Mouse (Mus musculus) MEL (cell line): ENCODE data around the gene Mtg2. TPM values are rescaled to one million over a fixed set of nuclear protein-coding genes. Genes with fewer than 3 reads are reported as not detected.
A peak's percentile ranks its signal among the peaks of the same experiment; 100 is the strongest.

Source experiments
- DNase-seq: peaks from one replicate; pipeline ENCODE4 v3.0.0; 2011; ENCODE audit warnings: low read depth, low spot score
- H3K27ac ChIP-seq: 2 replicates; pipeline ENCODE4 v1.5.1; 2012; ENCODE audit warnings: low read depth, mild to moderate bottlenecking, control low read depth, low read length, moderate library complexity; ENCODE audit not compliant: control insufficient read depth
- H3K27me3 ChIP-seq, 2 experiments: fragments of 150-350 bp in 1 of 2; sonication (generic) in 1 of 2; 2 replicates each; pipeline ENCODE4 v1.6.1; 2012; ENCODE audit warnings: low read length in 2 of 2, mild to moderate bottlenecking in 2 of 2, improper control_type of control experiment in 1 of 2, moderate library complexity in 1 of 2; ENCODE audit not compliant: insufficient read depth in 2 of 2, control insufficient read depth in 1 of 2
- H3K36me3 ChIP-seq, 2 experiments: 2 replicates each; pipeline ENCODE4 v1.6.1; 2012 to 2014; ENCODE audit warnings: low read length in 2 of 2, improper control_type of control experiment in 1 of 2, inconsistent platforms in 1 of 2, mild to moderate bottlenecking in 1 of 2; ENCODE audit not compliant: insufficient read depth in 2 of 2, control insufficient read depth in 1 of 2
- H3K4me1 ChIP-seq, 2 experiments: fragments of 150-350 bp in 1 of 2; sonication (generic) in 1 of 2; 2 replicates each; pipeline ENCODE4 v1.6.1; 2012; ENCODE audit warnings: low read length in 2 of 2, improper control_type of control experiment in 1 of 2, mild to moderate bottlenecking in 1 of 2; ENCODE audit not compliant: insufficient read depth in 2 of 2, control insufficient read depth in 1 of 2
- H3K4me3 ChIP-seq, 2 experiments: fragments of 150-350 bp in 1 of 2; sonication (generic) in 1 of 2; 2 replicates each; pipeline ENCODE4 v1.5.1; 2012; ENCODE audit warnings: low read depth in 2 of 2, low read length in 2 of 2, mild to moderate bottlenecking in 2 of 2, moderate library complexity in 2 of 2, control low read depth in 1 of 2, improper control_type of control experiment in 1 of 2; ENCODE audit not compliant: control insufficient read depth in 1 of 2, insufficient read depth in 1 of 2
- H3K79me2 ChIP-seq: 2 replicates; pipeline ENCODE4 v1.6.1; 2012; ENCODE audit warnings: mild to moderate bottlenecking, low read length, moderate library complexity; ENCODE audit not compliant: control insufficient read depth, poor library complexity, insufficient read depth
- H3K9ac ChIP-seq: 2 replicates; pipeline ENCODE4 v1.6.1; 2012; ENCODE audit warnings: low read depth, mild to moderate bottlenecking, control low read depth, low read length, moderate library complexity; ENCODE audit not compliant: control insufficient read depth, poor library complexity, severe bottlenecking
- H3K9me3 ChIP-seq: fragments of 150-350 bp; sonication (generic); replicated peaks from 2 replicates; pipeline ENCODE4 v1.6.1; 2012; ENCODE audit warnings: mild to moderate bottlenecking, low read length, improper control_type of control experiment, moderate library complexity; ENCODE audit not compliant: insufficient read depth
- CHD1 ChIP-seq: IDR thresholded peaks from 2 replicates; pipeline ENCODE4 v1.6.1; 2012; ENCODE audit warnings: low read depth, mild to moderate bottlenecking, inconsistent platforms, low read length, improper control_type of control experiment
- CTCF ChIP-seq, 3 experiments: IDR thresholded peaks in 2 of 3; conservative IDR thresholded peaks in 1 of 3; 2 replicates each; pipeline ENCODE4 v1.5.1; 2011 to 2012; ENCODE audit warnings: low read length in 3 of 3, low read depth in 2 of 3, mild to moderate bottlenecking in 2 of 3, improper control_type of control experiment in 1 of 3, inconsistent platforms in 1 of 3, mixed read lengths in 1 of 3, moderate library complexity in 1 of 3; ENCODE audit not compliant: control insufficient read depth in 1 of 3, insufficient read depth in 1 of 3, poor library complexity in 1 of 3, severe bottlenecking in 1 of 3
- ELF1 ChIP-seq: IDR thresholded peaks from 2 replicates; pipeline ENCODE4 v1.6.1; 2014; ENCODE audit warnings: low read depth, mild to moderate bottlenecking, inconsistent platforms, low read length, improper control_type of control experiment, moderate library complexity
- ETS1 ChIP-seq: IDR thresholded peaks from 2 replicates; pipeline ENCODE4 v1.6.1; 2012; ENCODE audit warnings: low read depth, mild to moderate bottlenecking, inconsistent platforms, low read length, improper control_type of control experiment, moderate library complexity
- GATA1 ChIP-seq: IDR thresholded peaks from 2 replicates; pipeline ENCODE4 v1.6.1; 2011; ENCODE audit warnings: low read depth, low read length, improper control_type of control experiment
- HCFC1 ChIP-seq: IDR thresholded peaks from 2 replicates; pipeline ENCODE4 v1.6.1; 2012; ENCODE audit warnings: low read depth, mild to moderate bottlenecking, inconsistent platforms, low read length, improper control_type of control experiment, moderate library complexity
- JUND ChIP-seq: IDR thresholded peaks from 2 replicates; pipeline ENCODE4 v1.6.1; 2011; ENCODE audit warnings: low read depth, mild to moderate bottlenecking, improper control_type of control experiment, low read length
- MXI1 ChIP-seq: IDR thresholded peaks from 2 replicates; pipeline ENCODE4 v1.6.1; 2011; ENCODE audit warnings: mild to moderate bottlenecking, low read depth, low read length, improper control_type of control experiment
- MYC ChIP-seq: IDR thresholded peaks from 2 replicates; pipeline ENCODE4 v1.6.1; 2011; ENCODE audit warnings: low read depth, mild to moderate bottlenecking, low read length, improper control_type of control experiment, moderate library complexity
- NRF1 ChIP-seq: IDR thresholded peaks from 2 replicates; pipeline ENCODE4 v1.6.1; 2014; ENCODE audit warnings: low read depth, mild to moderate bottlenecking, inconsistent platforms, low read length, improper control_type of control experiment, moderate library complexity; ENCODE audit not compliant: poor library complexity, insufficient read depth, severe bottlenecking
- POLR2A ChIP-seq, 2 experiments: IDR thresholded peaks; 2 replicates each; pipeline ENCODE4 v1.6.1; 2011 to 2012; ENCODE audit warnings: low read length in 2 of 2, mild to moderate bottlenecking in 2 of 2, control low read depth in 1 of 2, improper control_type of control experiment in 1 of 2, low read depth in 1 of 2, moderate library complexity in 1 of 2; ENCODE audit not compliant: control insufficient read depth in 1 of 2, insufficient read depth in 1 of 2, poor library complexity in 1 of 2
- RAD21 ChIP-seq: IDR thresholded peaks from 2 replicates; pipeline ENCODE4 v1.6.1; 2011; ENCODE audit warnings: mild to moderate bottlenecking, low read depth, low read length, improper control_type of control experiment
- RCOR1 ChIP-seq: IDR thresholded peaks from 2 replicates; pipeline ENCODE4 v1.6.1; 2012; ENCODE audit warnings: low read depth, mild to moderate bottlenecking, inconsistent platforms, low read length, improper control_type of control experiment
- SIN3A ChIP-seq: IDR thresholded peaks from 2 replicates; pipeline ENCODE4 v1.6.1; 2012; ENCODE audit warnings: low read length, improper control_type of control experiment, inconsistent platforms
- SMC3 ChIP-seq: IDR thresholded peaks from 2 replicates; pipeline ENCODE4 v1.6.1; 2011; ENCODE audit warnings: low read depth, low read length, improper control_type of control experiment
- TAL1 ChIP-seq: IDR thresholded peaks from 2 replicates; pipeline ENCODE4 v1.6.1; 2012; ENCODE audit warnings: mild to moderate bottlenecking, inconsistent platforms, low read length, moderate library complexity, mixed read lengths
- TBP ChIP-seq: IDR thresholded peaks from 2 replicates; pipeline ENCODE4 v1.8.0; 2011; ENCODE audit warnings: low read depth, low read length, improper control_type of control experiment
- USF1 ChIP-seq: IDR thresholded peaks from 2 replicates; pipeline ENCODE4 v1.6.1; 2014; ENCODE audit warnings: low read depth, mild to moderate bottlenecking, inconsistent platforms, low read length, improper control_type of control experiment, moderate library complexity
- ZKSCAN1 ChIP-seq: IDR thresholded peaks from 2 replicates; pipeline ENCODE4 v1.6.1; 2012; ENCODE audit warnings: low read depth, mild to moderate bottlenecking, inconsistent platforms, low read length, improper control_type of control experiment, moderate library complexity
- ZNF384 ChIP-seq: IDR thresholded peaks from 2 replicates; pipeline ENCODE4 v1.6.1; 2012; ENCODE audit warnings: low read depth, mild to moderate bottlenecking, inconsistent platforms, low read length, improper control_type of control experiment
- polyA plus RNA-seq, 2 experiments: library from polyadenylated mRNA; stranded (reverse) in 1 of 2; unstranded in 1 of 2; fragments of >175 nt in 1 of 2; fragments of >200 nt in 1 of 2; gene quantifications; 2 replicates each; pipeline versions ENCODE4 v1.2.1 to v1.2.4; 2012; ENCODE audit warnings: low replicate concordance in 2 of 2, low read depth in 1 of 2; ENCODE audit not compliant: insufficient read length in 2 of 2, insufficient read depth in 1 of 2, missing spikeins in 1 of 2
- total RNA-seq: library from RNA; depleted of rRNA; stranded (reverse); fragments of 300-350 nt; gene quantifications from 2 replicates; pipeline ENCODE4 v1.2.3, GENCODE M21; 2012

The Mtg2 gene
- total and polyA plus RNA-seq, 3 experiments = 30.9 to 35.2 TPM; not detected in 1

DNA sequence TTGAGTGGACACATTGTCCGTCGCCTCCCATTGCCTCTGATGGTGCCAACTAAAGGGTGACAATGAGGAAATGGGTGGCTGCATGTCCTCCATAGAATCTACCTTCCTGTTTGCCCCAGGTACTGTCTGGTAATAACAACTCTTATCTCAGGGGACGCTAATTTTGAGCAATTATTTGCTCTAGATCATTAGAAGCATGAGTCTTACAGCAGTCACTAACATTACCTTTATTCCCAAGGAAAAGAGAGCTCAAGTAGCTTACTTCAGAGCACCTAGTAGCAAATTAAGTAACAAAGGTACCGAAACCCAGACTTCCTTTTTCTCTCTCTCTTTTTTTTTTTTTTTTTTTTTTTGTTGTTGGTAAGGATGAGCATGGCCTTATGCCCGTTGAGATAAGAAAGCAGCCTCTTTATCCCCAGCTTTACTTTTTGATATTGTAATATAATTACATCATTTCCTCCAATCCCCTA, 49.9 kb downstream of the Mtg2 start (continued):
- TF ChIP-seq JUND = no peak
- TF ChIP-seq USF1 = no peak; the same call in 1 of the 2 replicates
- TF ChIP-seq GATA1 = peak; percentile 83
- TF ChIP-seq MYC = 0 out of 2 replicates have a peak, but pooled peaks have one; percentile 78
- TF ChIP-seq HCFC1 = peak; percentile 57; the same call in 1 of the 2 replicates
- peak; percentile 100 for TF ChIP-seq ZNF384
- peak; percentile 44; the same call in 1 of the 2 replicates for TF ChIP-seq RCOR1
- TF ChIP-seq ZKSCAN1 = peak; percentile 58; the same call in 1 of the 2 replicates
- TF ChIP-seq CHD1 = peak; percentile 53; the same call in 1 of the 2 replicates
- TF ChIP-seq POLR2A (IDR thresholded peaks at IDR 0.05; ENCODE audit: control insufficient read depth in 1 of 2, insufficient read depth in 1 of 2, low read depth in 1 of 2, low read length in 2 of 2, poor library complexity in 1 of 2) = no peak
- TF ChIP-seq NRF1 = 0 out of 2 replicates have a peak, but pooled peaks have one; percentile 5
- peak; percentile 64; the same call in 1 of the 2 replicates for TF ChIP-seq MXI1
- TF ChIP-seq, all 39 proteins: peak for 20

DNA sequence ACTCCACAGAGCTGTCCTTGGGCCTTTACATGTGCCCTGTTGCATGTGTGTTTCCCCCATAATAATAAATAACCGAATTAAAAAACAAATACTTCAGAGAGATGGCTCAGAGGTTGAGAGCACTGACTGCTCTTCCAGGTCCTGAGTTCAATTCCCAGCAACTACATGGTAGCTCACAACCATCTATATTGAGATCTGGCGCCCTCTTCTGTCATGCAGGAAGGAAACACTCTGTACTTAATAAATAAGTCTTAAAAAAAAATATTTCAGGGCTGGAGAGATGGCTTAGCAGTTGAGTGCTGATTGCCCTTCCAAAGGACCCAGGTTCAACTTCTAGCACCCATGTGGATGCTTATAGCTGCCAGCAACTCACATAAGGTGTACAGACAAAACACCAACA, 53.8 kb downstream of the Mtg2 start:
- no peak overlapping the region for H3K4me3 ChIP-seq
- peak; percentile 28 for TF ChIP-seq RAD21
- peak; percentile 25; the same call in 1 of the 2 replicates for TF ChIP-seq SMC3
- TF ChIP-seq TAL1 = no peak
- no peak for TF ChIP-seq JUND
- TF ChIP-seq GATA1 = no peak
- TF ChIP-seq ELF1 = no peak
- TF ChIP-seq ZNF384 = peak; percentile 70
- no peak for TF ChIP-seq POLR2A (IDR thresholded peaks at IDR 0.05; ENCODE audit: control insufficient read depth in 1 of 2, insufficient read depth in 1 of 2, low read depth in 1 of 2, low read length in 2 of 2, poor library complexity in 1 of 2)
- no peak for TF ChIP-seq SIN3A
- TF ChIP-seq CTCF (IDR thresholded peaks at IDR 0.05 in 2 of 3, conservative IDR thresholded peaks at IDR 0.05 in 1 of 3; ENCODE audit: control insufficient read depth in 1 of 3, insufficient read depth in 1 of 3, low read depth in 2 of 3, low read length in 3 of 3, poor library complexity in 1 of 3, severe bottlenecking in 1 of 3) = peak in 2 of 3 experiments; percentile 40 to 43; a peak in 4 of 6 replicates
- no peak for TF ChIP-seq ETS1
- TF ChIP-seq TBP = no peak
- H3K27me3 ChIP-seq = no peaks in the 10 kb centered on the region
- peaks cover 5 to 9% of the 10 kb centered on the region in 2 experiments for H3K4me1 ChIP-seq
- no peaks in the 10 kb centered on the region for H3K9me3 ChIP-seq
- DNase-seq = peak; percentile 69
- H3K36me3 ChIP-seq = peaks cover 11 to 12% of the 10 kb centered on the region in 2 experiments; a peak in 3 of 4 replicates
- H3K9ac ChIP-seq = no peak overlapping the region
- peaks cover 61% of the 10 kb centered on the region for H3K79me2 ChIP-seq
- H3K27ac ChIP-seq = no peak overlapping the region
